Mouse (Mus musculus): ENCODE results near the gene Lrrtm1. TPM values are rescaled to one million over a fixed set of nuclear protein-coding genes. Genes with fewer than 3 reads are reported as not detected.
A peak's percentile ranks its signal among the peaks of the same experiment; 100 is the strongest.

Gene Lrrtm1
- polyA plus RNA-seq, 1 experiment from 2014 or later = not detected

GRCm38 (mm10) chr6:77253480-77253879 is 11.0 kb downstream of the Lrrtm1 start:
- Histone ChIP-seq H3K4me1 (ENCODE audit: insufficient read depth) (no peaks in the 10 kb centered on the region), H3K9ac (replicated peaks) (no peak overlapping the region), H3K27ac (ENCODE audit: low read depth) (no peak overlapping the region), H3K4me3 (ENCODE audit: low read depth, low read length) (no peak overlapping the region), H3K9me3 (ENCODE audit: low read length) (no peaks in the 10 kb centered on the region), H3K27me3 (ENCODE audit: insufficient read depth, low read length) (no peaks in the 10 kb centered on the region), H3K36me3 (replicated peaks; ENCODE audit: insufficient read depth, low read length) (no peaks in the 10 kb centered on the region), H3K4me2 (ENCODE audit: low read depth, low read length) (no peak overlapping the region)
- ATAC-seq = no peak
- TF ChIP-seq EP300 (IDR thresholded peaks at IDR 0.05; ENCODE audit: low read depth) = no peak
- no peak for TF ChIP-seq CTCF (IDR thresholded peaks at IDR 0.05; ENCODE audit: low read depth)
- 77% methylated on average over 5 of the region's 5 CpGs for WGBS (ENCODE audit: insufficient replicate concordance)
- no peak for DNase-seq

DNA sequence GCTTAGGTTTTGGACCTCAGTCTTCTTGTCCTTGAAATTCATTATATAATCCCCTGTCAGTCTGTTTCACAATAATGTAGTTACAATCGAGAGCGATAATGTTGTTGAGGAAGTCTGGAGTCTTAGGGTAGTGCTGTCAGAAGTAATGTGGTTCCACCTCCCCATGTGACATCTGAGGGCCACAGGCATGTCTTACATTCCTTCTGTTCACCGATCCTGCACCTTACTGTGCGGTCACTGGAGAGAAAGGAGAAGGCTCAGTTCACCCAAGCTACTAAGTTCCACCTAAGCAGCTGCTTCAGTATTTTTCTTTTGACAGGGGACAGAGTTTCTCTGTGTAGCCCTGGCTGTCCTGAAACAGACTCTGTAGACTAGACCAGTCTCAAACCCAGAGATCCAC is 13.9 kb downstream of the Lrrtm1 start:
- H3K9ac ChIP-seq (replicated peaks) = no peak overlapping the region
- no peak for DNase-seq
- TF ChIP-seq CTCF (IDR thresholded peaks at IDR 0.05; ENCODE audit: low read depth) (no peak), EP300 (IDR thresholded peaks at IDR 0.05; ENCODE audit: low read depth) (no peak)
- H3K27ac ChIP-seq (ENCODE audit: low read depth) = no peak overlapping the region
- H3K4me3 ChIP-seq (ENCODE audit: low read depth, low read length) = no peak overlapping the region
- H3K4me2 ChIP-seq (ENCODE audit: low read depth, low read length) = no peak overlapping the region
- H3K4me1 ChIP-seq (ENCODE audit: insufficient read depth) = no peaks in the 10 kb centered on the region
- no peaks in the 10 kb centered on the region for H3K9me3 ChIP-seq (ENCODE audit: low read length)
- H3K27me3 ChIP-seq (ENCODE audit: insufficient read depth, low read length) = no peaks in the 10 kb centered on the region
- ATAC-seq = no peak
- H3K36me3 ChIP-seq (replicated peaks; ENCODE audit: insufficient read depth, low read length) = no peaks in the 10 kb centered on the region
- 82% methylated on average over 4 of the region's 4 CpGs for WGBS (ENCODE audit: insufficient replicate concordance)

DNA sequence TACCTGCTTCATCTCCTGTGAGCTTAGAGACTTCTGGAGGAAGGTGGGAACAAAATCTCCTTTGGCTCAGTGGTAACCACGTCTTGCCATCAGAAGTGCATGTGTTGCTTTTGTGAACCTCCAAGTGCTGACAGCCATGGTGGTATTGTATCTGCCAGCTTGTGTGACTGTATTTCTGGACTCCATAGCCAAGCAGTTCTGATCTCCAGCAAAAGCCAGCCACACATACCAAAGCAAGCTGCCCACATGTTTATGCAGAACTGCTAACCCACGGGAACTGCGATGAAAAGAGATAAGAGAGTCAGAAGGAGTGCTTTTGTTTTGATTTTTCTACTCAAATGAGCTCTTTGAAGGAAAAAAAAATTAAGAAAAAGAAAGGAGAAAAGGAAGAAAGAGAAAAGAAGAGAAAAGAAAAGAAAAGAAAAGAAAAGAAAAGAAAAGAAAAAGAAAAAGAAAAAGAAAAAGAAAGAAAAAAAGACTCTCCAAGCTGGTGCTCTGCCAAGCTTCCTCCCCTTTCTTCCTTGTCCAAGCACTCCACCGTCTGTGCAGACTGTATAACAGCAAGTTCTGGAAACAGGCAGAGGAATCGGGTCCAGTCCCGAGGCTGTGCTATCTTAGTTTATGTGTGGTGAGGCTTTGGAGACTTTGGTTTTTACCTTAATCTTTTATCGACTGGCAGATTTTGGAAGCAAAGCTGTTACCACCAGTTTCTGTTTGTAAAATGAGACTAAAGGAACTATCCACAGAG is 15.0 kb downstream of the Lrrtm1 start:
- no peaks in the 10 kb centered on the region for H3K27me3 ChIP-seq (ENCODE audit: insufficient read depth, low read length)
- no peaks in the 10 kb centered on the region for H3K9me3 ChIP-seq (ENCODE audit: low read length)
- no peak overlapping the region for H3K9ac ChIP-seq (replicated peaks)
- no peak overlapping the region for H3K27ac ChIP-seq (ENCODE audit: low read depth)
- no peak overlapping the region for H3K4me2 ChIP-seq (ENCODE audit: low read depth, low read length)
- 44% methylated on average over 7 of the region's 7 CpGs for WGBS (ENCODE audit: insufficient replicate concordance)
- no peak for DNase-seq
- no peaks in the 10 kb centered on the region for H3K4me1 ChIP-seq (ENCODE audit: insufficient read depth)
- no peak overlapping the region for H3K4me3 ChIP-seq (ENCODE audit: low read depth, low read length)
- no peaks in the 10 kb centered on the region for H3K36me3 ChIP-seq (replicated peaks; ENCODE audit: insufficient read depth, low read length)
- TF ChIP-seq CTCF (IDR thresholded peaks at IDR 0.05; ENCODE audit: low read depth) (peak; percentile 29), EP300 (IDR thresholded peaks at IDR 0.05; ENCODE audit: low read depth) (no peak)
- ATAC-seq = no peak

GRCm38 (mm10) chr6:77265163-77265562 is 22.7 kb downstream of the Lrrtm1 start:
- WGBS (ENCODE audit: insufficient replicate concordance) = 42% methylated on average over 3 of the region's 3 CpGs
- Histone ChIP-seq H3K9me3 (ENCODE audit: low read length) (no peaks in the 10 kb centered on the region), H3K36me3 (replicated peaks; ENCODE audit: insufficient read depth, low read length) (no peaks in the 10 kb centered on the region), H3K4me2 (ENCODE audit: low read depth, low read length) (no peak overlapping the region), H3K4me3 (ENCODE audit: low read depth, low read length) (no peak overlapping the region), H3K27ac (ENCODE audit: low read depth) (no peak overlapping the region), H3K9ac (replicated peaks) (no peak overlapping the region), H3K27me3 (ENCODE audit: insufficient read depth, low read length) (no peaks in the 10 kb centered on the region), H3K4me1 (ENCODE audit: insufficient read depth) (no peaks in the 10 kb centered on the region)
- no peak for DNase-seq
- no peak for ATAC-seq
- TF ChIP-seq CTCF (IDR thresholded peaks at IDR 0.05; ENCODE audit: low read depth) = no peak
- no peak for TF ChIP-seq EP300 (IDR thresholded peaks at IDR 0.05; ENCODE audit: low read depth)

DNA sequence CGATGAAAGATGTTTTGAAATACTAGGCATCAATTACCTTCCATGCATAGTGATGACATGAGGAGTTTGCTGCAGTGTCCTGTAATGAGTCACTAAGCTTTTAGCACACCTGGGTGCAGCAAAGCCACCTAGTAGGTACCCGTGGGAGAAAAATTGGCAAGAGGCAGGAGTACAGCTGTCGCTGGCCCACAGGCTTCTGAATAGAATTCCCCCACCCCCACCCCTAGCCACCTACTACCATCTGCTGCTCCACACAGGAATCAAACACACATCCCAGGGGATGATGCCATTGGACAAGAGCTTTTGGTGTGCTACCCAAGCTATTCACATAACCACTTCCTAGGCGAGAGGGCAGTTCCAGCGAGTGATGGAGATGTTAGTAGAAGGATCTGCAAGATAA is 36.3 kb downstream of the Lrrtm1 start:
- WGBS (ENCODE audit: insufficient replicate concordance) = 74% methylated on average over 5 of the region's 5 CpGs
- Histone ChIP-seq H3K9me3 (ENCODE audit: low read length) (no peaks in the 10 kb centered on the region), H3K27ac (ENCODE audit: low read depth) (no peak overlapping the region), H3K4me2 (ENCODE audit: low read depth, low read length) (no peak overlapping the region), H3K4me1 (ENCODE audit: insufficient read depth) (no peaks in the 10 kb centered on the region), H3K27me3 (ENCODE audit: insufficient read depth, low read length) (no peaks in the 10 kb centered on the region), H3K9ac (replicated peaks) (no peak overlapping the region), H3K4me3 (ENCODE audit: low read depth, low read length) (no peak overlapping the region), H3K36me3 (replicated peaks; ENCODE audit: insufficient read depth, low read length) (no peaks in the 10 kb centered on the region)
- DNase-seq (no peak), ATAC-seq (no peak)
- TF ChIP-seq CTCF (IDR thresholded peaks at IDR 0.05; ENCODE audit: low read depth) = no peak
- no peak for TF ChIP-seq EP300 (IDR thresholded peaks at IDR 0.05; ENCODE audit: low read depth)

DNA sequence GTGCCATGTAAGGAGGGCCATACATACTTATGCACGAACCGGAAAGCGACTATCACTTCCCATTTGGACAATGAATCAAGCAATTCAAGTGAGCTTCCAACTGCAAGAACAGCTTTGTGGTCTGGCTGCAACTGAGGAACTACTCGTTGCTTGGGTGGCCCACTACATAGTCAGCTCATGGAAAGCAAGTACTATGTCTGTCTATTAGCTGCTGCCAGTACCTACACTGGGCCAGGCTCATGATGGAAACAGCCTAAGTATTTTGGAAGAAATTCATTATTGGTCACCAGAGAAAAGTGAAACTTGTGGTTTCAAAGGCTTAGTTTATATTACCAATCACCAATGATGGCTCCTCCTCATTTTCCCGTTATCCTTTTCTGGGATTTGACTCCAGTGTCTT is 43.8 kb downstream of the Lrrtm1 start:
- Histone ChIP-seq H3K4me2 (ENCODE audit: low read depth, low read length) (no peak overlapping the region), H3K9ac (replicated peaks) (no peak overlapping the region), H3K27ac (ENCODE audit: low read depth) (no peak overlapping the region), H3K4me1 (ENCODE audit: insufficient read depth) (no peaks in the 10 kb centered on the region), H3K36me3 (replicated peaks; ENCODE audit: insufficient read depth, low read length) (no peaks in the 10 kb centered on the region), H3K4me3 (ENCODE audit: low read depth, low read length) (no peak overlapping the region), H3K27me3 (ENCODE audit: insufficient read depth, low read length) (no peaks in the 10 kb centered on the region), H3K9me3 (ENCODE audit: low read length) (no peaks in the 10 kb centered on the region)
- DNase-seq = no peak
- TF ChIP-seq EP300 (IDR thresholded peaks at IDR 0.05; ENCODE audit: low read depth) = no peak
- no peak for ATAC-seq
- WGBS (ENCODE audit: insufficient replicate concordance) = 78% methylated on average over 5 of the region's 5 CpGs

GRCm38 (mm10) chr6:77288402-77288801 is 45.9 kb downstream of the Lrrtm1 start:
- no peaks in the 10 kb centered on the region for H3K4me1 ChIP-seq (ENCODE audit: insufficient read depth)
- no peak overlapping the region for H3K4me3 ChIP-seq (ENCODE audit: low read depth, low read length)
- DNase-seq (no peak), ATAC-seq (no peak)
- H3K9me3 ChIP-seq (ENCODE audit: low read length) = no peaks in the 10 kb centered on the region
- H3K36me3 ChIP-seq (replicated peaks; ENCODE audit: insufficient read depth, low read length) = no peaks in the 10 kb centered on the region
- TF ChIP-seq CTCF (IDR thresholded peaks at IDR 0.05; ENCODE audit: low read depth) (no peak), EP300 (IDR thresholded peaks at IDR 0.05; ENCODE audit: low read depth) (no peak)
- no peaks in the 10 kb centered on the region for H3K27me3 ChIP-seq (ENCODE audit: insufficient read depth, low read length)
- H3K9ac ChIP-seq (replicated peaks) = no peak overlapping the region
- no peak overlapping the region for H3K4me2 ChIP-seq (ENCODE audit: low read depth, low read length)
- no peak overlapping the region for H3K27ac ChIP-seq (ENCODE audit: low read depth)
